Mouse (Mus musculus): ENCODE measurements around the gene Tlr12.
"Not testable (repeated sequence)": the region's sequence is repeated elsewhere in the genome, so short reads cannot be mapped to it uniquely, and the experiment has no call there.

Gene Tlr12

GRCm38 (mm10) chr4:128618963-128619362, 544 bp upstream of the Tlr12 start:
- no peak for DNase-seq (ENCODE audit: low spot score)

GRCm38 (mm10) chr4:128617363-128618120, 877 bp downstream of the Tlr12 start:
- peak; percentile 40 for DNase-seq (ENCODE audit: low spot score)

GRCm38 (mm10) chr4:128615761-128616160, 2.7 kb downstream of the Tlr12 start:
- no peak for DNase-seq (ENCODE audit: low spot score)

GRCm38 (mm10) chr4:128613326-128613725, 5.1 kb downstream of the Tlr12 start:
- no peak for DNase-seq (ENCODE audit: low spot score)

DNA sequence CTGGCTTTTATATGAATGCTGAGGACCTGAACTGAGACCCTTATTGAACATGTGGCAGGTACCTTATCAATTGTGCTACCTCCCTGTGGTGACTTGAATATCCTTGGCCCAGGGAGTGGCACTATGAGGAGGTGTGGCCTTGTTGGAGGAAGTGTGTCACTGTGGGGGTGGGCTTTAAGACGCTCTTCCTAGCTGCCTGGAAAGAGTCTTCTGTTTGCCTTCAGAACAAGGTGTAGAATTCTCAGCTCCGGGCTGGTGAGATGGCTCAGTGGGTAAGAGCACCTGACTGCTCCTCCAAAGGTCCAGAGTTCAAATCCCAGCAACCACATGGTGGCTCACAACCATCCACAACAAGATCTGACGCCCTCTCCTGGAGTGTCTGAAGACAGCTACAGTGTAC, 6.7 kb downstream of the Tlr12 start:
- not testable (repeated sequence) for DNase-seq (ENCODE audit: low spot score)

DNA sequence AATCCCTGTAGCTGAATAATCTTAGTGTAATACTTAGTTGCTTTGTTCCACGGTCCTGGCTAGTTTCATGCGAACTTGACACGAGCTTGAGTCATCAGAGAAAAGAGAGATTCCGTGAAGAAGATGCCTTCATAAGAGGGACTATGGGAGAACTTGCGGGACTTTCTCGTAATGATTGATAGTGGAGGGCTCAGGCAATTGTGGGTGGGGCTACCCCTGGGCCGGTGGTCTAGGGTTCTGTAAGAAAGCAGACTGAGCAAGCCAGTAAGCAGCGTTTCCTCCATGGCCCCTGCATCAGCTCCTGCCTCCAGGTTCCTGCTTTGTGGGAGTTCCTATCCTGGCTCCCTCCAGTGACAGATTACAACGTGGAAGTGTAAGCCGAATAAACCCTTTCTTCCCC, 7.7 kb downstream of the Tlr12 start:
- no peak for DNase-seq (ENCODE audit: low spot score)

DNA sequence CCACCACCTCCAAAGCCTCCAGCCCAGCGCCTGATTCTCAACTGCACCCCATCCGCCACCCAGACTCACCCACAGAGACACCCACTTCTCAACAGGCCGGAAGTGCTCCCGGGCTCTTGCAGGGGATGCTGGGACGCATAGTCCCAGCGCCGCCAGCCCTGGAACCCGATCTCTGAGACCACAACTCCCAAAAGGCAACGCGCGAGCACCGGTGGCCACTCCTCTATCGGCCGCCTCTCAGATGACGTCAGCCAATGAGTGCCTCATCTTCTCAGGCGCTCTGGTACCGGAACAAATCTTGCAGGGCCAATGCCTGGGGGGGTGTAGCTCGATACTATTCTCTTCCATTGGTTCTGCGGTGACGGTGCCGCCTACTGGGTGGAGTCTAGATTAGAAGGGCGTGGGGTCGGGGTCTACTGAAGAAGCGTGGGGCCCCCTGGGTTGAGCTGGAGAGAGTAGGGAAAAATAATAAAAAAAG, 8.5 kb downstream of the Tlr12 start, which contains the start of gene Zscan20:
Gene Zscan20, minus strand, starts transcription at position 174 of the 478 bp plus-strand sequence.
- DNase-seq (ENCODE audit: low spot score): peak; percentile 91

- DNase-seq (ENCODE audit: low spot score): no peak
Observed at GRCm38 (mm10) chr4:128609276-128609924, 9.0 kb downstream of the Tlr12 start.

GRCm38 (mm10) chr4:128607661-128608060, 10.8 kb downstream of the Tlr12 start:
- no peak for DNase-seq (ENCODE audit: low spot score)

GRCm38 (mm10) chr4:128606586-128606985, 11.8 kb downstream of the Tlr12 start:
- DNase-seq (ENCODE audit: low spot score): no peak

DNA sequence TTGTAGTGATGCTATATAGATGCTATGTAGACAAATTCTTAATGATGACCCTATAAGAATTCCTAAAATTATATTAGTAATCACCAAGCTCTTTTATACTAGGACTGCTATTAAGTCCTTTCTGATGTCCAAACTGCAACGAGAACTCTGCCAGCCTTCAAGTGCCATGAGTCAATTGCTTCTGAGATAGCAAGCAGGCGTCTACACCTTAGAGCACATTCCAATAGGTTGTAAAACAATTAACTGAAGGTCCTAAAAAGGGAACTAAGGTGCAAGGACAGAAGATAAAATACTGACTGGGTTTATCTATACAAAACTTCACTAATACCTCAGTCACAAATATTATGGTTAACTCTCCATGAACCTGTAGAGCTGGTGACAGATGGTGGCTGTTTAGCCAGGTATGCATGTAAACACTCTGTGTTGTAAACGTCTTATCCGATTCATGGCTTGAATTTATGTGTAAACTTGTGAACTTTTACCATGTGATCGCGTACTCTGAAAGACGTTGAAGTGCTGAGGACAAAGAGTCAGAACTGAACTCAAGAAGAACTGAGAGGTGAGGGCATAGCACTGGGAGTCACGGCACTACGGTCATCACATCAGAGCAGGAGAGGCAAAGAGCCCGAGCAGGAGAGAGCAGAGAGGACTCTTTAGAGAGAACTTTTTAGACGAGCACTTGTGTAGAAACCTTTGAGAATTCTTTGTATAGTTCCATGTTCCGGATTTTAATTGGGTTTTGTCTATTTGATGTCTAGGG, 20.4 kb downstream of the Tlr12 start:
- DNase-seq (ENCODE audit: low spot score): no peak

DNA sequence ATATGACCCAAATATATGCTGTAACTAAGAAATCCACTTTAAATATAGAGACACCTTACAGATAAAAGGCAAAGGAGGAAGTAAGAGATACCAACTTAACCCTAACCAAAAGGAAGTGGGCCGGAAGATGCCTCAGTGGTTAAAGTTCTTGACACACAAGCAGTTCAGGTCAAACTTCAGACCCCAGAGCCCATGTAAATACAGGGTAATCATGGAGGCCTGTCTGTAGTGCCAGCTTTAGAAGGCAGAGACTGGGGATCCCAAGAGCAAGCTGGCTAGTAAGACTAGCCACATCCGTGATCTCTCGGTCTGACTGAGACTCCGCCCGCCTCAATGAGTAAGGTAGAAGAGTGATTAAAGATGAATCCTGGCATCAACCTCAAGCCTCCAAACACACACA, 24.4 kb downstream of the Tlr12 start:
- no peak for DNase-seq (ENCODE audit: low spot score)

DNA sequence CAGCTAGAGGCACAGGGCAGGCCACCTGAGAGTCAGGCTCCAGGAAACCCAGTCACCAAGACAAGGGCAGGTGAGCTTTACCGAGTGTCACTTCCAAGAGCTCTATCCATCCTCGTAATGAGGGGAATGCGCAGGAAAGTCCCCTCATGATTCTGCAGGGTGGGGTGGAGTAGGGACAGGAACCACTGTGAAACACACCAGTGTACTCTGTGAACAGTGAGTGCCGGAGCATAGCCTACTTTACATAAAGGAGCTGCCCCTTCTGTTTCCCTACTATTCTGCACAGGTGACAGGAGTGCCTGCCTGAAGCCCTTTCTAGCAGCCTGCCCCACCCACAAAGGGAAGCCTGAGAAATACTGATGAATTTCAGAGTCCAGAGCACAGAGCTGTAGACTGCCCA, 25.1 kb downstream of the Tlr12 start:
- DNase-seq (ENCODE audit: low spot score): no peak

DNA sequence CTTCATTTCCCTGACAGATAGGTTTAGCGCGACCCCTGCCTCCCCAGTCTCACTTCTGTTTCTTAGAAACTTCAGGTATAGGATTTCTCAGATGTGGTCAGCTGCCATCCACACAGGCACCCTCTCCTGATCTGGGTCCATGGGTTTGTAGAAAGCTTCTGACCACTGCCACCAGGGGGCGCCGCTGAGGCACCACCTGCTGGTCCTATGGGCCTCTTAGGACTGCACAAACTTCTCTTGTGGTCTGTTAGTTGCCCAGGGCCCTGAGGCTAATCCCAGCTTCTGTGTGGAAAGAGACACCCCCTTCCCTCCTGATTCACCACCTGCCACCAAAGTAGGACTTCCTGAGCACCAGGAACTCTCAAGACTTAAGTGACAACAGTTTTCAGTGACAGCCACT, 39.2 kb downstream of the Tlr12 start:
- no peak for DNase-seq (ENCODE audit: low spot score)

GRCm38 (mm10) chr4:128575811-128576210, 42.6 kb downstream of the Tlr12 start:
- DNase-seq (ENCODE audit: low spot score): peak; percentile 39

Measured in ovary, postnatal 36 days (tissue).